Mouse (Mus musculus): ENCODE results near the gene Pde3a.

Pde3a gene

DNA sequence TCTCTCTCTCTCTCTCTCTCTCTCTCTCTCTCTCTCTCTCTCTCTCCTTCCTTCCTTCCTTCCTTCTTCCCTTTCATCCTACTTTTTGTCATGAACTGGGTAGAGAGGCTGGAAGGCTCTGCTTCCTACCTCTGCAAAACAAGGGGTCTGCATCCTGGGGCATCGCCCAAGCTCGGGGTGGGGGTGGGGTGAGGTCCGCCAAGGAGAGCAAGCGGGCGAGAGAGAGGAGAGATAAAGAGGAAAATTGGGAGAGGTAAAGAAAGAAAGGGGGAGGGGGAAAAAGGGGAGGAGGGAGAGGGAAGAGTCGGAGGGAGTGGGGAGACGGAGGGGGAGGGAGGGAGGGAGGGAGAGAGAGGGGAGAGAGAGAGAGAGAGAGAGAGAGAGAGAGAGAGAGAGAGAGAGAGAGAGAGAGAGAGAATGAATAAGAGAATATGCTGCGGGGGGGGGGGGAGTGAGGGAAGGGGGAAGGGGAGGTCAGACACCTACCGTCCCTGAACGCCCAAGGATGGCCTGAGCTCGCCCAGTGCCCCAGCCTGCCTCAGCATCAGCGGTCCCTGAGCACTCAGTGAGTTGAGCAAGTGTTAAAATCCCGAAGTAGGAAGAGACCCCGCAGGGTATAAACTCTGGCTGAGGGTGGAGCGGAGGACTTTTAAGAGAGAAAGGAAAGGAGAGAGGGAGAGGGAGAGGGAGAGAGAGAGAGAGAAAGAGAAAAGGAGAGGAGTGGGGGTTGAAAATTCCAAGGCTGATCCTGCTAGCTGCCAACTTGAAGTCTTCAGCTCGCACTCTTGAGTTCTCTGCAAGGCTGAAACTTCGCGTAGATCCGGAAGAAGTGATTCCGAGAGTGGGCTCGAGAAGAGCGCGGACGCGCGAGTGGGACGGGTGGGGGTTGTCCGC lies at the start of gene Pde3a:
Pde3a (plus strand) TSS at position 579 of the 894 bp plus-strand sequence.
- DNase-seq (ENCODE audit: extremely low spot score, low read depth, low spot score): no peak

DNA sequence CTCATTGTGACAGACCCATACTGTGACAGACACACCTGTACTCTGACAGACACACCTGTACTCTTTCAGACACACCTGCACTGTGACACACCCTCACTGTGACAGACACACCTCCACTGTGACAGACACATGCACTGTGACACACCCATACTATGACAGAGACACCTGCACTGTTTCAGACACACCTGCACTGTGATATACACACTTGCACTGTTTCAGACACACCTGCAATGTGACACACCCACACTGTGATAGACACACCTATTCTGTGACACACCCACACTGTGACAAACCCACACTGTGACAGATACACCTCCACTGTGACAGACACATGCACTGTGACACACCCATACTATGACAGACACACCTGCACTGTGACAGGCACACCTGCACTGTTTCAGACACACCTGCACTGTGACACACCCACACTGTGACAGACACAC lies 48.9 kb upstream of the Pde3a start:
- DNase-seq (ENCODE audit: extremely low spot score, low read depth, low spot score): no peak

DNA sequence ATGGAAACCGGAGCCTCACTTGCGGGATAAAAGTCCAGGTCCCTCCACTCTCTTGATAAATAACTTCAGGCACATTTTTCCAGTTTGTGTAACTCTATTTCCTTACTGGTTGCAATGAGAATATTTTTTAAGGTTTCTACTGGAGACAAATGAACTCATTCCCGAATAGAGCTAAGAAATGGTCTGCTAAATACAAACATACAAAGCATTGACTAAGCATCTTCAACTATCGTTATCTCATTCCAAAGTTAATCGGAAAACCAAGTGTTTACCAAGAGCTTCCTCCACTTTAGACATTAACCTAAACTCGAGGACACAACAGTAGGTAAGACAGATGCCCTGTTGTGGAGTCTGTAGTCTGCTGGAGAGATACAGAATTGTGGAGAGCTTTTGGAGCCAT lies 41.5 kb upstream of the Pde3a start:
- DNase-seq (ENCODE audit: extremely low spot score, low read depth, low spot score): no peak

DNA sequence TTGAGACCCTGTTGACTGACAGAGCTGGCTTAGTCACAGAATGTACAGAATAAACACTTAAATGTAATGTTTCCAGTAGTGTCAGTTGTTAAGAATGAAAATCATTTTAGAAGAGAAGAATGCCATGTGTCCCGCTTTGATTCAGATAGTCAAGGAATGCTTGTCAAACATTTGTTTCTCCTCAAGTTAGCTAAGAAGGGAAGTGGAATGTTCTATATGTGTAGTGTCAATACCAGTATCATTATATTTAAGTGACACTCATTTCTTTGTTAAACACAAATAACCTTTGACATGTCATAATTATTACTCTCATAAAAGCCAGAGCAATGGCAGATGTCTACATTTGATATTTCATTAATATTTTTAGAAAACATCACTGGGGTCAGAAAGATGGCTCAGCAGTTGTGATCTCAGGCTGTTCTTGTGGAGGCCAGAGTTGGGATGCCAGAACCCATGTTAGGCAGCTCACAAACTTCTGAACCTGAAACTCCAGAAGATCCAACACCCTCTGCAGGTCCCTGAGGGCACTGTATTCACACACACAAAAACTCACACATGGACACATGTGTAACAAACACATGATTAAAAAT lies 40.7 kb upstream of the Pde3a start:
- DNase-seq (ENCODE audit: extremely low spot score, low read depth, low spot score): no peak

DNA sequence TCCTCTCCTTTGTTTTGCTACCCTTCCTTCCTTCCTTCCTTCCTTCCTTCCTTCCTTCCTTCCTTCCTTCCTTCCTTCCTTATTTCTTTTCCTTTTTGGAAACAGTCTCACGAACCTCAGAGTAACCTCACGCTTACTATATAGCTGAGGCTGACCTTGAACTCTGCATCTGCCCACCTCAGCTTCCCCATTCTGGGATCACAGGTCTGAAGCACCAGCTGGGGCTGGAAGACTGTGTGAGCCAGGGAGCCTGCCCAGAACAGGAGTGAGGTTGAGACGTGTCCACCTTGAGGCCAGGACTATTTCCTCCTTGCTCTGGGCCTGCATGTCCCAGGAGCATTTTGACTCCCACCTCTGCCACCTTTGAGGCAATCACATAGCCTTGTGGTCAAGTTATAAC lies 39.0 kb upstream of the Pde3a start:
- DNase-seq (ENCODE audit: extremely low spot score, low read depth, low spot score): no peak

DNA sequence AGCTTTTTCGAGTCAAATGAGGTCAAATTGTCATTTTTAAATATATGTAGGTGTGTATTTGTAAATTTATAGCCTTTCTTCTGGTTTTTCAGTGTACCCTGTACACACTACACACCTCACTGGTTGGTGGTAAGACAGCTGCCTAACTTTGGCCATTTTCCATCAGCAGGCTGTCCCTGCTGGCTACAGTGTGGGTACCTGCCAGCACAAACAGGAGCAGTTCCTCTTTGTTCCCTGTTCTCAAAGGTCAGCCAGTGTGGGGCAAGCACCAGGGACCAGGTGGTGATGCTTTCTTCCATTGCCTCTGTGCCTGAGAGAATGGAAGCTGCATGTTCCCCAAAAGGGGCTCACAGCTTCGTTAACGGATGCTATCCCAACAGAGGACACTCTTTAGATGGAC lies 28.0 kb upstream of the Pde3a start:
- DNase-seq (ENCODE audit: extremely low spot score, low read depth, low spot score): no peak

DNA sequence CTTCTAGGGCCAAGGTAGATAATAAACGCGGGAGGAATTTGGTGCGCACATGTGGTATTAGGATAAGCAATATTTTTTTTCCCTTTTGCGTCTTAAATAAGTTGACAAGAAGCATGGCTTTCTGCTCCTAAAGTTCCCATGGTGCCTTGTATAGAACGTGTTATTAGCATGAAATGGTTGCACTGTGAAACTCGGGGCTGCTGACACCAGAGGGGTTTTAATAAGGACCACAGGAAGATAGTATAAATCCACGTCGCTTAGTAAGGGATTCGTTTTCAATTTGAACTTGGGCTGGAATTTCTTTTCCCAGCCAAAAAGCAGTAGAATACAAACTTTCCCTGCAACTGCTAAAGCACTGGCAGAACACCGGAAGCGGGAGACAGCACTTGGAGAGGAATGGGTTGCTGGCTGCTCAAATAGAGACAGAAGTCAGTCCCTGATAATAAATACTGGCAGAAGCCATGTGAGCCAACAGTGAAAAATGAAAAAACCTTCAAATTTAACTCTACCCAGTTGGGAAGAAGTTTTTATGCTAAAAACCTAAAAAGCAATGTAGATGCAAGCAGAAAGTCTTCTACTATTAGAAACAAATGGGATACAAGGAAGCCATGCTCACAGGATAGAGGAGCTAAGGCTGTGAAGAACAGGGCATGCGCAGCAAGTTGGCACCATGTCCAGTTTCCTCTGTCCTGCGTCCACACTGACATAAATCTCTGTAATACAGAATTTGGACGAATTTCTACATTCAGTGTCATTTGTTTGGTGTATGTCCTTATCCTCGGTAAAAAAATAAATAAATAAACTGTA lies 22.0 kb upstream of the Pde3a start:
- no peak for DNase-seq (ENCODE audit: extremely low spot score, low read depth, low spot score)

DNA sequence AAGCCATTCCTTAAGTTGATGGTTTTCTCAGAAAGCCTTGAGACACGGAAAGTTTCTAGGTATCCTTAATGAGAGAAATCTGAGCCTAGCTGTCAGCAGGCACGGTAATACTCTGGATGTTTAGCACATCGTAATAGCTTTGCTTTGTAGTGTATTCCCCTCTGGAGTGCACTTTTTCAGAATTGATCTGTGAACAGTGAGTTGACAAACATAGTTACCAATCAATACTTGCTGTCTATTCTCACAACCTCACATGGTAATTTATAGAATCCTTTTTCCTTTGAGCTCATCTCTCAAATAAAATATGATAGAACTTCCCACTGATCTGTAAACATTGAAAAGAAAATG lies 21.4 kb upstream of the Pde3a start:
- no peak for DNase-seq (ENCODE audit: extremely low spot score, low read depth, low spot score)

DNA sequence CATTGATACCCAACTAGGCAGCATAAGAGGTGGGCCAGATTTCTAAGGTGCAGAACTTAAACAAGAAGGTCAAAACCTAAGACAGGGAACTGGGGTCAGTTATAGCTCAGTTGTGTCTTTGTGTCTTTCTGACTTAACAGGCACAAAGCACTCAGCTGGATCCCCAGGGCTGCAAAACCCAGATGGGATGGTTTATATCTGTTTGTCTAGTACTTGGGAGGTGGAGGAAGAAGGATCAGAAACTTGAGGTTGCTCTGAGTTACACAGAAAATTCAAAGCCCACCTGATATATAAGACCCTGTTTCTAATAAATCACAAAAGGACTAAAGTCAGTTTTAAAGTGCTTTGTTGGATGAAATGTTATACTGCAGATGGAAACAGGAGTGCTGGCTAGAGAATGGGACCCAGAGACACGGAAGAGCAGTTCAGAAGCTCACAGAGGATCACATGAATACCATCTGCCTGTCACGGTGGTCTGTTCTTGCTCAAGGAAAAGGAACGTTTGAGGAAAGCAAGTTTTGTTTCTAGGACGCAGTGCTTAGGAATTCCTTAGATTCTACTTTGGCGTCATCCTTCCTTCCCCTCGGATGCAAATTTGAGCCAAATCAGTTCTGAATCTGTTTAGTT lies 16.2 kb upstream of the Pde3a start:
- DNase-seq (ENCODE audit: extremely low spot score, low read depth, low spot score): no peak

DNA sequence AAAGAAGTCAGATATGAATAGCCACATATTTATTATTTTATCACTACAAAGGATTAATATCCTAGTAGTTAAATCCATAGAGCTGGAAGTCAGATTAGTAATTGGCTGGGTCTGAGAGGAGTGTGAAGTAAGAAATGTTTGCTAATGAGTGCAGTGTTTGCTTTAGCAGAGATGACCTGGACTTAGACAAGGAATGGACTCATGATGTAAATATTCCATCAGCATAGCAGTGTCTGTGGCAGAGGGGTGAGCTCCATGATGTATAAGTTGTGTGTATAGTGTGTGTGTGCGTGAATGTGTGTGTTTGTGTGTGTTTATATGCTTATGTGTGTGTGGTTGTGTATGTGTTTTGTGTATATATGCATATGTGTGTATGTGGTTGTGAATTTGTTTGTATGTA lies 7.3 kb upstream of the Pde3a start:
- DNase-seq (ENCODE audit: extremely low spot score, low read depth, low spot score): no peak

DNA sequence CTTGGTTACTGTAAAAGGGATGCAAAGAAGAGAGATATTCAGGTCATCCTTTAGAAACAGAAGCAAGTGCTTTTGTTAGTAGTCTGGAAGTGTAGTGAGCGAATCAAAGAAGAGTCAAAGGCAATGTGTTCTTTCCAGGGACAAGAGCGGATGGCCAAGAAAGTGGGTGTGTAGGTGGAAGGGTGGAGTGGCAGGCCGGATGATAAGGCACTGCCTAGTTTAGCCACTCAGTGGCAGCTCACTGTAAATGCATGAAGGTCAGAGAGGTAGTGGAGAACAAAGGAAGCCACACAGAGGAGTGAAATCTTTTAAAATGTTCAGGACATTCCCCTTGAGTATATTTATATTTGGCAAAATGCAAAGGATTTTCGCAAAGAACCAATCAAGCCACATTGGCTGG lies 4.0 kb upstream of the Pde3a start:
- no peak for DNase-seq (ENCODE audit: extremely low spot score, low read depth, low spot score)

DNA sequence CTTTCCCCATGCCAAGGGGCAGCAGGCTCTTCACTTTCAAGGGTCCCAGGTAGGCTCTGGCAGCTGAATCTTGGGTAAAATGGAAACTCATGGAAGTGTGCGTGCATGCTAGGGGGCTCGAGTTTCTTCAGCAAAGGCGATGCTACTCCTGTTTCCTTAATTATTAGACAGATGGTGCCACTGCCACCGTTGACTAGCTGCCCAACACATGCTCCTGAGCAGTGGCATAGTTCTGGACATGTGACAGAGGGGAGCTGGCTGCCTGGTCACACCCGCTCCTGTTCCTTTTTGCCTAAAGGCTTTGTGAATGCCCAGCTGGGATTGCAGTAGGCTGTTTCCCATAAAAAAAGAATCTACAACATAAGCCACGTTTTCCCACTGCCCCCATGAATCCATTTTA lies 2.7 kb upstream of the Pde3a start:
- no peak for DNase-seq (ENCODE audit: extremely low spot score, low read depth, low spot score)

DNA sequence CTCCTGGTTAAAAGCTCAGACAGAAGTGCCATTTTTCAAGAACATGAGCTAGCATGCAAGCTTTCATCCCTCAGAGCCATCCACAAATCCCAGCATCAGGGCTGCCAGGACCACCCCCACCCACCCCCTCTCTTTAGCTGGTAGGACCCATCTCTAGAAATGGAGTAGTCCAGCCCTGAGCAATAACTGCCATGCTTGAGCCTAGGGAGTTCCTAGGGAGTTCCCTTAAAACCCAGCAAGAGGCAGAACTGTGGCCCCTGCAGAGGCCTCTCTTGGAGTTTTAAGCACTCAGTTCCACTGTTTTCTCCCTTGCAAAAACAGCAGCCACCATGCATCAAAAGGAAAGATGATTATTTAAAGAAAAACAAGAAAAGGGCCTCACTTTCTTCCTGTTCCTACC lies 988 bp upstream of the Pde3a start:
- no peak for DNase-seq (ENCODE audit: extremely low spot score, low read depth, low spot score)

DNA sequence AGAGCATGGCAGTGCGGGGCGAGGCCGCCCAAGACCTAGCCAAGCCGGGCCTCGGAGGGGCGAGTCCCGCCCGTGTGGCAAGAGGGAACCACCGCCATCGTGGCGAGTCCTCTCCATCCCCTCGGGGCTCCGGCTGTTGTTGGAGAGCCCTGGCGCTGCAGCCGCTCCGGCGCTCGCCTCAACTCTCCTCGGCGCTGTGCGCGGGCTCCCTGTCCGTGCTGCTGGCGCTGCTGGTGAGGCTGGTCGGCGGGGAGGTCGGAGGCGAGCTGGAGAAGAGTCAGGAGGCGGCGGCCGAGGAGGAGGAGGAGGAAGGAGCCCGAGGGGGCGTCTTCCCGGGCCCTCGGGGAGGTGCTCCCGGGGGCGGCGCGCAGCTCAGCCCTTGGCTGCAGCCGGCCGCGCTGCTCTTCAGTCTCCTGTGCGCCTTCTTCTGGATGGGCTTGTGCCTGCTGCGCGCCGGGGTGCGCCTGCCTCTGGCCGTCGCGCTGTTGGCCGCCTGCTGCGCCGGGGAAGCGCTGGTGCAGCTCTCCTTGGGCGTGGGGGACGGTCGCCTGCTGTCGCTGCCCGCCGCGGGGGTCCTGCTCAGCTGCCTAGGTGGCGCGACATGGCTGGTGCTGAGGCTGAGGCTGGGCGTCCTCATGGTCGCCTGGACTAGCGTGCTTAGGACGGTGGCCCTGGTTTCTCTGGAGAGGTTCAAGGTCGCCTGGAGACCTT lies 671 bp downstream of the Pde3a start:
- DNase-seq (ENCODE audit: extremely low spot score, low read depth, low spot score): no peak

DNA sequence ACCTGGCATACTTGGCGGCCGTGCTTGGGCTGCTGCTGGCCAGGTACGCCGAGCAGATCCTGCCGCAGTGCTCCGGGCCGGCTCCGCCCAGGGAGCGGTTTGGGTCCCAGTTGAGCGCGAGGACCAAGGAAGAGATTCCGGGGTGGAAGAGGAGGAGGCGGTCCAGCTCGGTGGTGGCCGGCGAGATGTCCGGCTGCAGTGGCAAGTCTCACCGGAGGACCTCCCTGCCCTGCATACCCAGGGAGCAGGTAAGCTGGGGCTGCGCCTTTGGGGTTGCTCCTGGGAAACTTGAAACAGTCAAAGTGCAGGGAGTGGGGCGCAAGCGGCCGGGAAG lies 1.2 kb downstream of the Pde3a start:
- DNase-seq (ENCODE audit: extremely low spot score, low read depth, low spot score): no peak

DNA sequence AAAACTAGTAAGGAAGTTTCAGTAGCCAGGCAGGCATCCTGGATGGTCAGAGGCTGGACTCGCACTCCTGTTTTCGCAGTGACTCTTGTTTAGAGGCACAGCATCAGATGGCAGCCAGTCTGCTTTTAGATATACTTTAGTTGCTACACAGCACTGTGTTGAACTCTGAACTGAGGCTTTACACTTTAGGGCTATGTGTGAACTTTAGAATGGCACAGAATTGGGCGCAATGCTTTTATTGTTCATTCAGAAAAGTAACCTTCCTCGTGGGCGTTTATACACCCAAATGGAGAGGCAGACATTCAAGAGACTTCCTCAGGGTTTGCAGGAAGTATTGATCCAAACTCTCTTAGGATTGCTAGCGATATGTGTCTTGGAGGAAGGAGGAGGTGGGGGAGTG lies 1.9 kb downstream of the Pde3a start:
- no peak for DNase-seq (ENCODE audit: extremely low spot score, low read depth, low spot score)

DNA sequence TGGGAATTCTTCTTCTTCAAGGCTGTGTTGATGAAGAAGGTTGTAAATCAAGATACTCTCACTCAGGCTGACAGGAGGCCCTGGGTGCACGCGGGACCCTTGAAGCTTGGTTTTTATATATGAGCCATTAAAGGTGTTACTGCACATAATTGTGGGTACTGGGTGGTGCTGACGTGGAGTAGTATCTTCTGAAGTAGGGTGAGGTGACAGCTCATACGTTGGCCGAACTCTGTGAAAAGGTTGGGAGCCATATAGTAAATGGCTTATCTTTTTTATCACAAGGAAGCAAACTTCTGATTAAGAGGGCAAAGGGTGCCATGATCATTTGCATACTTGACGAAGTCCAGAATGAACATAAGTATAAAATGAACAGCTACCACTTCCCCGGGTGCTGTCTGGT lies 3.5 kb downstream of the Pde3a start:
- no peak for DNase-seq (ENCODE audit: extremely low spot score, low read depth, low spot score)

DNA sequence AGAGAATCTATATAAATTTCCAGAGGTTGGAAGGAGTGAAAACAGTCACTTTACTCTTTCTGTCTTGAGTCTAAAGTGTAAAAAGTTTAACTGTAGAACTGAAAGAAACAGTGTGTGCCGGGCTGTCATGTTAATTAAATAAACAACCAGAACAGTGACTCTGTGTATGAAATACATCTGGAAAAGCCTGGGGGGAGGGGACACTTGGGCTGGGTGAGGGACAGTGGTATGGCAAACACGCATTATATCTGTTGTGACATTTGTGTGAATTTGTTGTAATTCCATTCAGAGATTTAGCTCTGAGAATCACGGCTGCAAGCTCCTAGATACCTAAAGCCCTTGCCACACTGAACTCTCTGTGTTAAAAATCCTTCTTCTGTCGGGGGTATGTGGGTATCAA lies 5.9 kb downstream of the Pde3a start:
- DNase-seq (ENCODE audit: extremely low spot score, low read depth, low spot score): no peak

DNA sequence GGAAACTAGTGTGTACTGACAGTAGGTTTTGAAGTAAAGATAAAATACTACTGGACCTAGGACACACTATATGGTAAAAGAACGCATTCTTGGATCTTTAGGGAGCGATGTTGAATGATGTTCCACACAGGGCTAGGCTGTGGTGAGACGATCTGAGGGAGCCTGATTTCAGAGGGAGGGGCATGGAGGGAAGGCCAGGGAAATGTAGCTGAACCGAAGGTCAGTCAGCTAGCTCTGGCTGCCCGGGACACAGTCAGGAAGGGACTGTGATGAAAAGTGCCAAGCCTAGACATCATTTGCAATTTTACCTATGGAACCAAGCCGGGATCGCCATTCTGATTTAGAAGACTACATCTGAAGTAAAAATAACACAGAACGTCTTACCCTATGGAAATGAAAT lies 7.8 kb downstream of the Pde3a start:
- no peak for DNase-seq (ENCODE audit: extremely low spot score, low read depth, low spot score)

DNA sequence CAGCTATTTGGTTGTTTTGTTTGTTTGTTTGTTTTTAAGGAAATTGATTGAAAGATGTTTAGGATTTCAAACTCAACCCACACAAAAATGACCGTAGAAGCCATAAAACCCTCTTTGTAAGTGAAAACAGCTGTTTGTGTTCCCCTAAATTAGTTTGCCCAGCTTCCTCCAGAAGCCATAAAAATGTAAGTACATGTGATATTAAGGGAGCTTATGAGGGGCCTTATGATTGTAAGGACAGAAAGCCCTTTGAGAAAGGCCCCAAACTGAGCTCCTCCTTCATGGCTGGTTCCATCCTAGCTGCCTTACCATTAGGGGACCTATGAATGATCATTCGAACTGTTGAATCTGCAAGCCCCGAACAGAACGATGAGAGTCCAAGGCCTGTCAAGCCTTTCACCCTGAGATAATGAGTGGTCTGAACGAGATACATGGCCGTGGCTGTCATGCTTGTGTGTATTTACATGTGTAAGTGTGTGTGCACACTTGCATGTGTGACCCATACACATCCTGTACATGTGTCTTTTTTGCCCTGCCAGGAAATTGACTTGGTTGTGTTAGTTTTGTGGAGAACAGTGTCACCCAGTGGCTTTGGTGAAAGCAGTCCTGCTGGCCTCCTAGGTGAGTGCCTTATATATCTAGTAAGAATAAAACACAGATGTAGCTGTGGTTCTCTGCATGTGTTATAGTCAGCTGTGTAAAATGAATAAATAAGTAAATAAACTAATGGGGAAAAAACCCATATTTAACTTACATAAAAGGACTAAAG lies 8.5 kb downstream of the Pde3a start:
- DNase-seq (ENCODE audit: extremely low spot score, low read depth, low spot score): no peak

Measured in hindlimb bud, embryonic 11.5 days (tissue).